ENCODE assay signal across 8 mouse cellular contexts in the genomic region with DNA sequence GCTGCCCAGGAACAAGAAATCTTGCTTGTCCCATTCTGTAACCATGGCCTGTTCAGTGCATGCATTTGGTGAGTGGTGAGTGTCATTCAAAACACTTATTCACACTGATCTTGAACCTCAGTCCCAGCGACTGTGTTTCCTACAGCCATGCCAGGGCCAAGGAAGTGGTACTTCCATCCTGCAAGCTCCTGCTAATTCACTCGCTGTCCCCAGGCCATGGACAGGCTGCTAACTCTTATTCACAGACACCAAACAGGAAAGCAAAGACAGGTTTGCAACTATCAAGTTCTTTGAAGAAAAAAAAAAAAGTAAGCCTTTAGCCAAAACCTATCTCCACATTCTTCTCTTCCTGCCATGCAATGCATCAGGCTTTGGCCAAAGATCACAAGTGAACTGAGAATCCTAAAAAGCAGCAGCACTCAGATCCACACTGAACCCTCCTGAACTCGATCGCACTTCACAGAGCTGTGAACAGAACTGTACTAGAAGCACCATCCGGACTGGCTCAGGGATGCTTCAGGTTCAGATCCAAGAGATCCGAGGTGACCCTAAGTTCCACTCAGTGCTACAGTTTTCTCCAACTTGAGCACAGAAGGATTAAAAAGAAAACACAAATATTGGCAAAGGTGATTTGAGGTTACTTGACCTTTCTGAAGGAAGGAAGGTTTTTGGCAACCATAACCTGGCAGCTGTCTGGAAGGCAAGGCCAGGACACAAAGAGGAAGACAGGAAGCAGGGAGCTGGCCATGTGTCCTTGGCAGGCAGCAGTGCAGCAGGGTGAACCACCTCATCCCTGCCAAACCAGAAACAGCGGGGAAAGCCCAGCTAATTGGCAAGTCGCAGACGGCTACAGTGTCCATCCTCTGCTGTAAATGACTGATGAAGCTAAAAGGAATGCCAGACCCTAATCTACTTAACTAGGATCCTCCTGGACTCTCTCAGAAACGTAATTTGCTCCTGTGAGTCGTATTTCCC.
DNase-seq lines count a peak whose midpoint lies in the region; ATAC-seq lines count a peak whose summit lies in the region.

No protein-coding gene starts in this region.

- no peaks in the 10 kb centered on the region for H3K27me3 ChIP-seq in midbrain, embryonic 13.5 days

- no peak overlapping the region for H3K4me3 ChIP-seq in midbrain, embryonic 13.5 days (replicated peaks)

- peak; percentile 43; the same call in 1 of the 2 replicates for ATAC-seq in midbrain, embryonic 13.5 days

- peaks cover 31% of the 10 kb centered on the region for H3K4me1 ChIP-seq in midbrain, embryonic 13.5 days (replicated peaks)

- 0 out of 2 replicates have a peak overlapping the region, but pooled peaks have one; percentile 25 for H3K27ac ChIP-seq in midbrain, embryonic 13.5 days

- 0 out of 2 replicates have a peak overlapping the region, but pooled peaks have one; percentile 4 for H3K9ac ChIP-seq in midbrain, embryonic 13.5 days (replicated peaks)

- WGBS in midbrain, embryonic 13.5 days: 57% methylated on average over 11 of the region's 11 CpGs

- peak; percentile 29 for DNase-seq in right cerebral cortex, postnatal 4 days
- DNase-seq in right cerebral cortex, adult 2 months (ENCODE audit: low spot score in 2 of 2): no peak
- peak; percentile 94 to 96 for DNase-seq in cerebellum, postnatal 10 days
- DNase-seq in heart, adult 18-20 months: peak; percentile 80 to 91
- peak; percentile 79 to 88 for DNase-seq in kidney, adult 8-10 months
- no peak for DNase-seq in right cerebral cortex, adult 18-20 months
- no peak for DNase-seq in T-cell, adult 2 months (ENCODE audit: low spot score)

- H3K36me3 ChIP-seq in midbrain, embryonic 13.5 days: no peaks in the 10 kb centered on the region

- H3K9me3 ChIP-seq in midbrain, embryonic 13.5 days: no peaks in the 10 kb centered on the region

- no peak overlapping the region for H3K4me2 ChIP-seq in midbrain, embryonic 13.5 days (replicated peaks)

Comparison
In these comparisons a context has a peak if more than half of its experiments do, and no peak if none do; other contexts are left out.
1. DNase-seq: peak in right cerebral cortex, postnatal 4 days (single experiment), cerebellum, postnatal 10 days (2 of 2), heart, adult 18-20 months (2 of 2) and kidney, adult 8-10 months (2 of 2); none in right cerebral cortex, adult 2 months (0 of 2), right cerebral cortex, adult 18-20 months (single experiment) and T-cell, adult 2 months (single experiment).